Mouse (Mus musculus): ENCODE data around the gene Olfr285. TPM values are rescaled to one million over a fixed set of nuclear protein-coding genes. Genes with fewer than 3 reads are reported as not detected.
A peak's percentile ranks its signal among the peaks of the same experiment; 100 is the strongest.

Gene Olfr285
- total and polyA plus RNA-seq, 2 experiments from 2014 or later = not detected

DNA sequence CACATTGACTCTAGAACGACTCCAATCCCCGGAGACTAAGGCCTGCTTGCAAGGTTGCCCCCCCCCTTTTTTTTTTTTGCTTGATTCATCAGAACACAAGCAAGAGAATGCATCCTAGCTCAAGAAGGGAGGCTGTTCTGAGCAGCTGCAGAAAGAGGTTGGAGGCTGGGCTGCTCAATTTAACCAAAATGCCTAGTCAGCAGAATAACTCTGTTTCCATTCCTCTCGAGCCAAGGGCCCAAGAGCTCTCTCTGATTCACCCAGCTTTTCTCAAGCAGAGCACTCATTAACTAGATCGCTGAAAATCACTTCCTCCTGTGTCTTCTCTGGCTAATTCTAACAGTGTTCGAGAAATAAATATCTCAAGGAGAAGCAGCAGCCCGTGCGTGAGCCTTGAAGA lies 30.7 kb downstream of the Olfr285 start:
- H3K27ac ChIP-seq (ENCODE audit: low read depth, low read length) = no peak overlapping the region
- ATAC-seq (ENCODE audit: low FRiP score) (no peak), DNase-seq (ENCODE audit: low spot score) (peak; percentile 8)
- no peak overlapping the region for H3K4me3 ChIP-seq (ENCODE audit: low read depth, low read length)
- H3K27me3 ChIP-seq (ENCODE audit: insufficient read depth, low read length) = no peaks in the 10 kb centered on the region
- TF ChIP-seq CTCF (IDR thresholded peaks at IDR 0.05) = no peak
- H3K9ac ChIP-seq (replicated peaks; ENCODE audit: low read length, poor library complexity, severe bottlenecking) = no peak overlapping the region
- no peaks in the 10 kb centered on the region for H3K4me1 ChIP-seq (ENCODE audit: insufficient read depth, low read length)
- no peak overlapping the region for H3K4me2 ChIP-seq (ENCODE audit: low read depth, low read length, poor library complexity, severe bottlenecking)
- peaks cover 18% of the 10 kb centered on the region for H3K36me3 ChIP-seq (ENCODE audit: insufficient read depth, low read length)
- H3K9me3 ChIP-seq (ENCODE audit: low read length) = no peaks in the 10 kb centered on the region
- 81% methylated on average over 7 of the region's 7 CpGs for WGBS

Other genes starting within 250 kb of the Olfr285 start
- gene Pfkm, start 224.8 kb downstream of the Olfr285 start, total RNA-seq (2014; rRNA removed) = 96.2 and 102 TPM in 2 replicates
- gene Pfkm, start 224.8 kb downstream of the Olfr285 start, polyA plus RNA-seq (2015; fragmentation: Nextera tagmentation; extraction: Ambion mirVana) = 89.9 and 96.4 TPM in 2 replicates
- 17.4 and 18.2 TPM in 2 replicates for gene Senp1, start 223.6 kb downstream of the Olfr285 start, total RNA-seq (2014; rRNA removed)
- gene Senp1, start 223.6 kb downstream of the Olfr285 start, polyA plus RNA-seq (2015; fragmentation: Nextera tagmentation; extraction: Ambion mirVana) = 12.1 and 12.4 TPM in 2 replicates
- gene Asb8, start 151.7 kb downstream of the Olfr285 start, total RNA-seq (2014; rRNA removed) = 60.5 and 72.7 TPM in 2 replicates
- 59.2 and 64.9 TPM in 2 replicates for gene Asb8, start 151.7 kb downstream of the Olfr285 start, polyA plus RNA-seq (2015; fragmentation: Nextera tagmentation; extraction: Ambion mirVana)
- gene Ccdc184, start 150.2 kb downstream of the Olfr285 start, total RNA-seq (2014; rRNA removed) = 127 and 129 TPM in 2 replicates
- 132 and 145 TPM in 2 replicates for gene Ccdc184, start 150.2 kb downstream of the Olfr285 start, polyA plus RNA-seq (2015; fragmentation: Nextera tagmentation; extraction: Ambion mirVana)
- gene Olfr288, start 121.8 kb downstream of the Olfr285 start, total RNA-seq (2014; rRNA removed) = not detected in 2 replicates
- gene Olfr288, start 121.8 kb downstream of the Olfr285 start, polyA plus RNA-seq (2015; fragmentation: Nextera tagmentation; extraction: Ambion mirVana) = not detected in 2 replicates
- gene Gm44579, start 96.4 kb downstream of the Olfr285 start, total RNA-seq (2014; rRNA removed) = not detected in 2 replicates
- gene Gm44579, start 96.4 kb downstream of the Olfr285 start, polyA plus RNA-seq (2015; fragmentation: Nextera tagmentation; extraction: Ambion mirVana) = 0.09 and 0.11 TPM in 2 replicates
- gene Olfr287, start 96.3 kb downstream of the Olfr285 start, total RNA-seq (2014; rRNA removed) = 0.44 and 1.2 TPM in 2 replicates
- gene Olfr287, start 96.3 kb downstream of the Olfr285 start, polyA plus RNA-seq (2015; fragmentation: Nextera tagmentation; extraction: Ambion mirVana) = 1.2 and 1.5 TPM in 2 replicates
- gene Olfr286, start 82.9 kb downstream of the Olfr285 start, total RNA-seq (2014; rRNA removed) = not detected in 2 replicates
- not detected in 2 replicates for gene Olfr286, start 82.9 kb downstream of the Olfr285 start, polyA plus RNA-seq (2015; fragmentation: Nextera tagmentation; extraction: Ambion mirVana)
- gene H1fnt, start 60.1 kb downstream of the Olfr285 start, total RNA-seq (2014; rRNA removed) = not detected in 2 replicates
- gene H1fnt, start 60.1 kb downstream of the Olfr285 start, polyA plus RNA-seq (2015; fragmentation: Nextera tagmentation; extraction: Ambion mirVana) = not detected in 2 replicates
- gene Zfp641, start 21.2 kb downstream of the Olfr285 start, total RNA-seq (2014; rRNA removed) = 21.4 and 22.5 TPM in 2 replicates
- gene Zfp641, start 21.2 kb downstream of the Olfr285 start, polyA plus RNA-seq (2015; fragmentation: Nextera tagmentation; extraction: Ambion mirVana) = 10.9 and 12.8 TPM in 2 replicates
- gene Olfr284, start 23.6 kb upstream of the Olfr285 start, total RNA-seq (2014; rRNA removed) = not detected in 2 replicates
- gene Olfr284, start 23.6 kb upstream of the Olfr285 start, polyA plus RNA-seq (2015; fragmentation: Nextera tagmentation; extraction: Ambion mirVana) = 0.18 TPM in 1 of 2 replicates, not detected in the other
- not detected in 2 replicates for gene Olfr283, start 63.6 kb upstream of the Olfr285 start, total RNA-seq (2014; rRNA removed)
- gene Olfr283, start 63.6 kb upstream of the Olfr285 start, polyA plus RNA-seq (2015; fragmentation: Nextera tagmentation; extraction: Ambion mirVana) = not detected in 2 replicates
- gene Olfr282, start 113.9 kb upstream of the Olfr285 start, total RNA-seq (2014; rRNA removed) = not detected in 2 replicates
- gene Olfr282, start 113.9 kb upstream of the Olfr285 start, polyA plus RNA-seq (2015; fragmentation: Nextera tagmentation; extraction: Ambion mirVana) = not detected in 2 replicates
- not detected in 2 replicates for gene Olfr281, start 135.2 kb upstream of the Olfr285 start, total RNA-seq (2014; rRNA removed)
- gene Olfr281, start 135.2 kb upstream of the Olfr285 start, polyA plus RNA-seq (2015; fragmentation: Nextera tagmentation; extraction: Ambion mirVana) = not detected in 2 replicates
- gene OR5BS1P, start 152.5 kb upstream of the Olfr285 start, total RNA-seq (2014; rRNA removed) = not detected in 2 replicates
- not detected in 2 replicates for gene OR5BS1P, start 152.5 kb upstream of the Olfr285 start, polyA plus RNA-seq (2015; fragmentation: Nextera tagmentation; extraction: Ambion mirVana)
- not detected in 2 replicates for gene Lalba, start 165.4 kb upstream of the Olfr285 start, total RNA-seq (2014; rRNA removed)
- gene Lalba, start 165.4 kb upstream of the Olfr285 start, polyA plus RNA-seq (2015; fragmentation: Nextera tagmentation; extraction: Ambion mirVana) = not detected in 2 replicates
- gene Olfr279, start 175.0 kb upstream of the Olfr285 start, total RNA-seq (2014; rRNA removed) = not detected in 2 replicates
- not detected in 2 replicates for gene Olfr279, start 175.0 kb upstream of the Olfr285 start, polyA plus RNA-seq (2015; fragmentation: Nextera tagmentation; extraction: Ambion mirVana)
- 57.4 and 66.2 TPM in 2 replicates for gene Kansl2, start 216.9 kb upstream of the Olfr285 start, total RNA-seq (2014; rRNA removed)
- gene Kansl2, start 216.9 kb upstream of the Olfr285 start, polyA plus RNA-seq (2015; fragmentation: Nextera tagmentation; extraction: Ambion mirVana) = 101 and 102 TPM in 2 replicates

Measured in midbrain, postnatal 0 days (tissue).